Mouse (Mus musculus): ENCODE data around the gene Acot4. TPM values are rescaled to one million over a fixed set of nuclear protein-coding genes. Genes with fewer than 3 reads are reported as not detected.
"Not testable (repeated sequence)": the region's sequence is repeated elsewhere in the genome, so short reads cannot be mapped to it uniquely, and the experiment has no call there.

The Acot4 gene
- polyA plus RNA-seq, 1 experiment from 2014 or later: 0.46 TPM

- DNase-seq (ENCODE audit: low spot score): no peak
These were observed 29.6 kb downstream of the Acot4 start for GRCm38 (mm10) chr12:84067752-84068151.

GRCm38 (mm10) chr12:84068296-84068695 is 30.1 kb downstream of the Acot4 start:
- Histone ChIP-seq H3K4me2 (ENCODE audit: low read depth, low read length) (no peak overlapping the region), H3K36me3 (replicated peaks; ENCODE audit: control insufficient read depth, insufficient read depth, low read depth, low read length) (no peaks in the 10 kb centered on the region), H3K9ac (replicated peaks; ENCODE audit: low read length) (no peak overlapping the region), H3K9me3 (replicated peaks; ENCODE audit: control insufficient read depth, low read length) (no peaks in the 10 kb centered on the region), H3K4me3 (ENCODE audit: low read depth, low read length) (no peak overlapping the region), H3K4me1 (ENCODE audit: control insufficient read depth, insufficient read depth, low read length) (no peaks in the 10 kb centered on the region), H3K27ac (replicated peaks; ENCODE audit: low read depth, low read length) (no peak overlapping the region), H3K27me3 (ENCODE audit: control insufficient read depth, insufficient read depth, low read length) (peaks cover 7% of the 10 kb centered on the region; the same call in 1 of the 2 replicates)
- 56% methylated on average over 8 of the region's 8 CpGs for WGBS
- DNase-seq (ENCODE audit: low spot score) (no peak), ATAC-seq (replicated peaks; ENCODE audit: insufficient number of reproducible peaks, low FRiP score, low TSS enrichment, low read depth) (no peak)

More at GRCm38 (mm10) chr12:84067752-84068151, 29.6 kb downstream of the Acot4 start:
- WGBS: 83% methylated on average over 4 of the region's 4 CpGs
- peaks cover 7% of the 10 kb centered on the region; the same call in 1 of the 2 replicates for H3K27me3 ChIP-seq (ENCODE audit: control insufficient read depth, insufficient read depth, low read length)
- no peaks in the 10 kb centered on the region for H3K4me1 ChIP-seq (ENCODE audit: control insufficient read depth, insufficient read depth, low read length)
- no peak overlapping the region for H3K9ac ChIP-seq (replicated peaks; ENCODE audit: low read length)
- H3K4me2 ChIP-seq (ENCODE audit: low read depth, low read length): no peak overlapping the region
- no peak overlapping the region for H3K27ac ChIP-seq (replicated peaks; ENCODE audit: low read depth, low read length)
- H3K36me3 ChIP-seq (replicated peaks; ENCODE audit: control insufficient read depth, insufficient read depth, low read depth, low read length): no peaks in the 10 kb centered on the region
- H3K9me3 ChIP-seq (replicated peaks; ENCODE audit: control insufficient read depth, low read length): no peaks in the 10 kb centered on the region
- no peak for ATAC-seq (replicated peaks; ENCODE audit: insufficient number of reproducible peaks, low FRiP score, low TSS enrichment, low read depth)
- no peak overlapping the region for H3K4me3 ChIP-seq (ENCODE audit: low read depth, low read length)

- H3K9me3 ChIP-seq (replicated peaks; ENCODE audit: control insufficient read depth, low read length): no peaks in the 10 kb centered on the region
- H3K27me3 ChIP-seq (ENCODE audit: control insufficient read depth, insufficient read depth, low read length): peaks cover 7% of the 10 kb centered on the region; the same call in 1 of the 2 replicates
- ATAC-seq (replicated peaks; ENCODE audit: insufficient number of reproducible peaks, low FRiP score, low TSS enrichment, low read depth) (no peak), DNase-seq (ENCODE audit: low spot score) (no peak)
- H3K9ac ChIP-seq (replicated peaks; ENCODE audit: low read length): peak within 1 kb of the TSS; percentile 18; the same call in 1 of the 2 replicates
- WGBS: 53% methylated on average over 9 of the region's 9 CpGs
- H3K4me2 ChIP-seq (ENCODE audit: low read depth, low read length): peak within 1 kb of the TSS; percentile 62
- H3K4me1 ChIP-seq (ENCODE audit: control insufficient read depth, insufficient read depth, low read length): no peaks in the 10 kb centered on the region
- H3K36me3 ChIP-seq (replicated peaks; ENCODE audit: control insufficient read depth, insufficient read depth, low read depth, low read length): no peaks in the 10 kb centered on the region
- no peak within 1 kb of the TSS for H3K27ac ChIP-seq (replicated peaks; ENCODE audit: low read depth, low read length)
- H3K4me3 ChIP-seq (ENCODE audit: low read depth, low read length): peak within 1 kb of the TSS; percentile 40
These were observed 30.8 kb downstream of the Acot4 start, which contains the start of gene Acot5 for GRCm38 (mm10) chr12:84068986-84069385. TSS of gene Acot5 (plus strand) at chr12:84069325.

- peak overlapping the region; percentile 40 for H3K4me3 ChIP-seq (ENCODE audit: low read depth, low read length)
- not testable (repeated sequence) for H3K4me1 ChIP-seq (ENCODE audit: control insufficient read depth, insufficient read depth, low read length); H3K27ac ChIP-seq (replicated peaks; ENCODE audit: low read depth, low read length); H3K36me3 ChIP-seq (replicated peaks; ENCODE audit: control insufficient read depth, insufficient read depth, low read depth, low read length); ATAC-seq (replicated peaks; ENCODE audit: insufficient number of reproducible peaks, low FRiP score, low TSS enrichment, low read depth); H3K9me3 ChIP-seq (replicated peaks; ENCODE audit: control insufficient read depth, low read length); H3K27me3 ChIP-seq (ENCODE audit: control insufficient read depth, insufficient read depth, low read length)
- WGBS: 2% methylated on average over 38 of the region's 52 CpGs
- H3K4me2 ChIP-seq (ENCODE audit: low read depth, low read length): peak overlapping the region; percentile 62
- peak overlapping the region; percentile 18; the same call in 1 of the 2 replicates for H3K9ac ChIP-seq (replicated peaks; ENCODE audit: low read length)
- peak; percentile 17 for DNase-seq (ENCODE audit: low spot score)
These were observed 31.4 kb downstream of the Acot4 start for GRCm38 (mm10) chr12:84069582-84069981.

- peaks cover 7% of the 10 kb centered on the region; the same call in 1 of the 2 replicates for H3K27me3 ChIP-seq (ENCODE audit: control insufficient read depth, insufficient read depth, low read length)
- no peaks in the 10 kb centered on the region for H3K4me1 ChIP-seq (ENCODE audit: control insufficient read depth, insufficient read depth, low read length)
- ATAC-seq (replicated peaks; ENCODE audit: insufficient number of reproducible peaks, low FRiP score, low TSS enrichment, low read depth) (no peak), DNase-seq (ENCODE audit: low spot score) (no peak)
- no peak overlapping the region for H3K9ac ChIP-seq (replicated peaks; ENCODE audit: low read length)
- WGBS: 96% methylated on average over 2 of the region's 2 CpGs
- H3K4me3 ChIP-seq (ENCODE audit: low read depth, low read length): no peak overlapping the region
- H3K9me3 ChIP-seq (replicated peaks; ENCODE audit: control insufficient read depth, low read length): no peaks in the 10 kb centered on the region
- no peaks in the 10 kb centered on the region for H3K36me3 ChIP-seq (replicated peaks; ENCODE audit: control insufficient read depth, insufficient read depth, low read depth, low read length)
- no peak overlapping the region for H3K4me2 ChIP-seq (ENCODE audit: low read depth, low read length)
- H3K27ac ChIP-seq (replicated peaks; ENCODE audit: low read depth, low read length): no peak overlapping the region
These were observed 33.5 kb downstream of the Acot4 start for GRCm38 (mm10) chr12:84071696-84072095.

GRCm38 (mm10) chr12:84077371-84077990 is 39.3 kb downstream of the Acot4 start:
- H3K27ac ChIP-seq (replicated peaks; ENCODE audit: low read depth, low read length): no peak overlapping the region
- H3K27me3 ChIP-seq (ENCODE audit: control insufficient read depth, insufficient read depth, low read length): no peaks in the 10 kb centered on the region
- no peaks in the 10 kb centered on the region for H3K4me1 ChIP-seq (ENCODE audit: control insufficient read depth, insufficient read depth, low read length)
- no peaks in the 10 kb centered on the region for H3K9me3 ChIP-seq (replicated peaks; ENCODE audit: control insufficient read depth, low read length)
- DNase-seq (ENCODE audit: low spot score) (no peak), ATAC-seq (replicated peaks; ENCODE audit: insufficient number of reproducible peaks, low FRiP score, low TSS enrichment, low read depth) (no peak)
- WGBS: 83% methylated on average over 4 of the region's 4 CpGs
- H3K4me3 ChIP-seq (ENCODE audit: low read depth, low read length): no peak overlapping the region
- no peaks in the 10 kb centered on the region for H3K36me3 ChIP-seq (replicated peaks; ENCODE audit: control insufficient read depth, insufficient read depth, low read depth, low read length)
- H3K4me2 ChIP-seq (ENCODE audit: low read depth, low read length): no peak overlapping the region
- H3K9ac ChIP-seq (replicated peaks; ENCODE audit: low read length): no peak overlapping the region

- WGBS: 65% methylated on average over 2 of the region's 2 CpGs
These were observed 45.7 kb downstream of the Acot4 start for GRCm38 (mm10) chr12:84083842-84084241.

GRCm38 (mm10) chr12:84084581-84084980 is 46.4 kb downstream of the Acot4 start:
- H3K4me3 ChIP-seq (ENCODE audit: low read depth, low read length): no peak overlapping the region
- no peaks in the 10 kb centered on the region for H3K4me1 ChIP-seq (ENCODE audit: control insufficient read depth, insufficient read depth, low read length)
- 82% methylated on average over 4 of the region's 4 CpGs for WGBS
- no peak for ATAC-seq (replicated peaks; ENCODE audit: insufficient number of reproducible peaks, low FRiP score, low TSS enrichment, low read depth)
- H3K4me2 ChIP-seq (ENCODE audit: low read depth, low read length): no peak overlapping the region
- H3K9ac ChIP-seq (replicated peaks; ENCODE audit: low read length): no peak overlapping the region
- no peak for DNase-seq (ENCODE audit: low spot score)
- no peaks in the 10 kb centered on the region for H3K9me3 ChIP-seq (replicated peaks; ENCODE audit: control insufficient read depth, low read length)
- no peaks in the 10 kb centered on the region for H3K36me3 ChIP-seq (replicated peaks; ENCODE audit: control insufficient read depth, insufficient read depth, low read depth, low read length)
- H3K27me3 ChIP-seq (ENCODE audit: control insufficient read depth, insufficient read depth, low read length): no peaks in the 10 kb centered on the region
- H3K27ac ChIP-seq (replicated peaks; ENCODE audit: low read depth, low read length): no peak overlapping the region

More at GRCm38 (mm10) chr12:84083842-84084241, 45.7 kb downstream of the Acot4 start:
- Histone ChIP-seq H3K9ac (replicated peaks; ENCODE audit: low read length) (no peak overlapping the region), H3K4me3 (ENCODE audit: low read depth, low read length) (no peak overlapping the region), H3K4me1 (ENCODE audit: control insufficient read depth, insufficient read depth, low read length) (no peaks in the 10 kb centered on the region), H3K27ac (replicated peaks; ENCODE audit: low read depth, low read length) (no peak overlapping the region), H3K9me3 (replicated peaks; ENCODE audit: control insufficient read depth, low read length) (no peaks in the 10 kb centered on the region), H3K27me3 (ENCODE audit: control insufficient read depth, insufficient read depth, low read length) (no peaks in the 10 kb centered on the region), H3K4me2 (ENCODE audit: low read depth, low read length) (no peak overlapping the region), H3K36me3 (replicated peaks; ENCODE audit: control insufficient read depth, insufficient read depth, low read depth, low read length) (no peaks in the 10 kb centered on the region)
- DNase-seq (ENCODE audit: low spot score): no peak
- no peak for ATAC-seq (replicated peaks; ENCODE audit: insufficient number of reproducible peaks, low FRiP score, low TSS enrichment, low read depth)
